Mouse (Mus musculus) liver, embryonic 12.5 days (tissue): Measurements from ENCODE around the gene Sp100. TPM values are rescaled to one million over a fixed set of nuclear protein-coding genes. Genes with fewer than 3 reads are reported as not detected.
"Not testable (repeated sequence)": the region's sequence is repeated elsewhere in the genome, so short reads cannot be mapped to it uniquely, and the experiment has no call there.

Experiments
- ATAC-seq: fragments of 200-750 bp; cut with Nextera tagmentation; 2 replicates; pipeline ENCODE4 v1.8.0; 2017; ENCODE audit warnings: moderate number of reproducible peaks, mild to moderate bottlenecking, moderate library complexity
- H3K27ac ChIP-seq: fragments of 300-500 bp; sonication (generic); 2 replicates; pipeline ENCODE4 v1.5.1; 2016; ENCODE audit warnings: mild to moderate bottlenecking
- H3K27me3 ChIP-seq: fragments of 300-500 bp; sonication (generic); replicated peaks from 2 replicates; pipeline ENCODE4 v1.6.1; 2016; ENCODE audit warnings: mild to moderate bottlenecking, moderate library complexity
- H3K36me3 ChIP-seq: fragments of 300-500 bp; sonication (generic); 2 replicates; pipeline ENCODE4 v1.6.1; 2016; ENCODE audit warnings: mild to moderate bottlenecking, moderate library complexity
- H3K4me1 ChIP-seq: fragments of 300-500 bp; sonication (generic); 2 replicates; pipeline ENCODE4 v1.6.1; 2016
- H3K4me2 ChIP-seq: fragments of 300-500 bp; sonication (generic); 2 replicates; pipeline ENCODE4 v1.6.1; 2016; ENCODE audit warnings: mild to moderate bottlenecking, moderate library complexity
- H3K4me3 ChIP-seq: fragments of 300-500 bp; sonication (generic); 2 replicates; pipeline ENCODE4 v1.5.1; 2016; ENCODE audit warnings: mild to moderate bottlenecking, moderate library complexity
- H3K9ac ChIP-seq: fragments of 300-500 bp; sonication (generic); 2 replicates; pipeline ENCODE4 v1.6.1; 2016; ENCODE audit warnings: mild to moderate bottlenecking, moderate library complexity
- H3K9me3 ChIP-seq: fragments of 300-500 bp; sonication (generic); replicated peaks from 2 replicates; pipeline ENCODE4 v1.6.1; 2016; ENCODE audit warnings: mild to moderate bottlenecking, moderate library complexity
- WGBS: fragments of 180-500 bp; shearing (Covaris S2); methylation state at CpG from one replicate; pipeline ENCODE4 v1.1.7; 2016; ENCODE audit not compliant: insufficient replicate concordance; 5-methylcytosine and 5-hydroxymethylcytosine counted together
- polyA plus RNA-seq: library from polyadenylated mRNA; unstranded; fragments of >200 nt; fragmentation: Nextera tagmentation; extraction: Ambion mirVana; gene quantifications from 2 replicates; pipeline ENCODE4 v1.2.1, GENCODE M21; 2016

The Sp100 gene
- polyA plus RNA-seq, 1 experiment from 2014 or later, result 1.6 TPM

GRCm38 (mm10) chr1:85651770-85652275 is 2.0 kb downstream of the Sp100 start:
- 71% methylated on average over 13 of the region's 13 CpGs for WGBS
- not testable (repeated sequence) for H3K4me2 ChIP-seq, H3K4me3 ChIP-seq, H3K27me3 ChIP-seq, H3K4me1 ChIP-seq, H3K36me3 ChIP-seq, H3K27ac ChIP-seq, ATAC-seq, H3K9ac ChIP-seq, H3K9me3 ChIP-seq

- 80% methylated on average over 2 of the region's 2 CpGs for WGBS
- not testable (repeated sequence) for H3K27me3 ChIP-seq
Measured at GRCm38 (mm10) chr1:85657211-85657610, 7.4 kb downstream of the Sp100 start.

GRCm38 (mm10) chr1:85664266-85664665 is 14.5 kb downstream of the Sp100 start:
- Histone ChIP-seq H3K27me3 (no peaks in the 10 kb centered on the region), H3K4me3 (no peak overlapping the region), H3K9me3 (no peaks in the 10 kb centered on the region), H3K27ac (no peak overlapping the region), H3K36me3 (no peaks in the 10 kb centered on the region), H3K4me1 (no peaks in the 10 kb centered on the region), H3K4me2 (no peak overlapping the region), H3K9ac (no peak overlapping the region)
- ATAC-seq, result no peak

More at GRCm38 (mm10) chr1:85657211-85657610, 7.4 kb downstream of the Sp100 start:
- not testable (repeated sequence) for H3K4me2 ChIP-seq, H3K4me3 ChIP-seq, H3K4me1 ChIP-seq, ATAC-seq, H3K36me3 ChIP-seq, H3K27ac ChIP-seq, H3K9ac ChIP-seq, H3K9me3 ChIP-seq

- Histone ChIP-seq H3K27ac (no peak overlapping the region), H3K9ac (no peak overlapping the region), H3K9me3 (no peaks in the 10 kb centered on the region), H3K4me2 (no peak overlapping the region), H3K27me3 (no peaks in the 10 kb centered on the region), H3K36me3 (no peaks in the 10 kb centered on the region), H3K4me1 (no peaks in the 10 kb centered on the region), H3K4me3 (no peak overlapping the region)
- 64% methylated on average over 4 of the region's 4 CpGs for WGBS
- no peak for ATAC-seq
Measured at GRCm38 (mm10) chr1:85680226-85680625, 30.4 kb downstream of the Sp100 start.

- Histone ChIP-seq H3K4me3 (no peak overlapping the region), H3K9ac (no peak overlapping the region), H3K36me3 (no peaks in the 10 kb centered on the region), H3K27me3 (no peaks in the 10 kb centered on the region), H3K27ac (no peak overlapping the region), H3K4me2 (no peak overlapping the region), H3K4me1 (0 out of 2 replicates have a peak, but pooled peaks cover 6% of the 10 kb centered on the region), H3K9me3 (no peaks in the 10 kb centered on the region)
- 52% methylated on average over 5 of the region's 5 CpGs for WGBS
- no peak for ATAC-seq
Measured at GRCm38 (mm10) chr1:85686666-85687065, 36.9 kb downstream of the Sp100 start.

GRCm38 (mm10) chr1:85687346-85687745 is 37.6 kb downstream of the Sp100 start:
- H3K4me2 ChIP-seq, result no peak overlapping the region
- WGBS, result 30% methylated on average over 5 of the region's 5 CpGs
- 0 out of 2 replicates have a peak, but pooled peaks have one; percentile 15 for ATAC-seq

GRCm38 (mm10) chr1:85690544-85690943 is 40.8 kb downstream of the Sp100 start:
- WGBS, result 47% methylated on average over 3 of the region's 3 CpGs
- Histone ChIP-seq H3K9me3 (no peaks in the 10 kb centered on the region), H3K4me2 (no peak overlapping the region), H3K27me3 (no peaks in the 10 kb centered on the region), H3K27ac (no peak overlapping the region), H3K4me3 (no peak overlapping the region), H3K36me3 (no peaks in the 10 kb centered on the region), H3K9ac (no peak overlapping the region), H3K4me1 (peaks cover 20% of the 10 kb centered on the region)
- ATAC-seq, result no peak

More at GRCm38 (mm10) chr1:85687346-85687745, 37.6 kb downstream of the Sp100 start:
- H3K36me3 ChIP-seq, result no peaks in the 10 kb centered on the region
- H3K4me3 ChIP-seq, result no peak overlapping the region
- H3K27ac ChIP-seq, result no peak overlapping the region
- H3K9ac ChIP-seq, result no peak overlapping the region
- 0 out of 2 replicates have a peak, but pooled peaks cover 6% of the 10 kb centered on the region for H3K4me1 ChIP-seq
- H3K27me3 ChIP-seq, result no peaks in the 10 kb centered on the region
- no peaks in the 10 kb centered on the region for H3K9me3 ChIP-seq

- WGBS, result 63% methylated on average over 1 of the region's 1 CpGs
- H3K4me2 ChIP-seq, result no peak overlapping the region
- no peaks in the 10 kb centered on the region for H3K27me3 ChIP-seq
- no peaks in the 10 kb centered on the region for H3K36me3 ChIP-seq
- no peak overlapping the region for H3K9ac ChIP-seq
- H3K4me1 ChIP-seq, result peaks cover 19% of the 10 kb centered on the region
- ATAC-seq, result no peak
- no peak overlapping the region for H3K27ac ChIP-seq
- H3K9me3 ChIP-seq, result no peaks in the 10 kb centered on the region
- no peak overlapping the region for H3K4me3 ChIP-seq
Measured at GRCm38 (mm10) chr1:85692281-85692680, 42.5 kb downstream of the Sp100 start.

GRCm38 (mm10) chr1:85693280-85693679 is 43.5 kb downstream of the Sp100 start:
- WGBS, result 21% methylated on average over 3 of the region's 3 CpGs
- Histone ChIP-seq H3K4me1 (peaks cover 19% of the 10 kb centered on the region), H3K36me3 (no peaks in the 10 kb centered on the region), H3K27ac (no peak overlapping the region; the same call in 1 of the 2 replicates), H3K4me2 (no peak overlapping the region), H3K27me3 (no peaks in the 10 kb centered on the region), H3K9me3 (no peaks in the 10 kb centered on the region), H3K4me3 (no peak overlapping the region), H3K9ac (no peak overlapping the region)
- peak; percentile 89 for ATAC-seq

- no peak overlapping the region for H3K4me3 ChIP-seq
- WGBS, result 73% methylated on average over 3 of the region's 3 CpGs
- no peaks in the 10 kb centered on the region for H3K27me3 ChIP-seq
- ATAC-seq, result no peak
- no peak overlapping the region for H3K4me2 ChIP-seq
- no peak overlapping the region for H3K9ac ChIP-seq
- H3K27ac ChIP-seq, result no peak overlapping the region
- H3K36me3 ChIP-seq, result no peaks in the 10 kb centered on the region
- no peaks in the 10 kb centered on the region for H3K9me3 ChIP-seq
- peaks cover 19% of the 10 kb centered on the region for H3K4me1 ChIP-seq
Measured at GRCm38 (mm10) chr1:85695646-85696045, 45.9 kb downstream of the Sp100 start.

GRCm38 (mm10) chr1:85697721-85698493 is 48.1 kb downstream of the Sp100 start:
- ATAC-seq, result no peak
- Histone ChIP-seq H3K4me2 (no peak overlapping the region), H3K9ac (no peak overlapping the region), H3K4me1 (peaks cover 16% of the 10 kb centered on the region), H3K36me3 (no peaks in the 10 kb centered on the region), H3K9me3 (no peaks in the 10 kb centered on the region), H3K4me3 (no peak overlapping the region), H3K27me3 (no peaks in the 10 kb centered on the region), H3K27ac (no peak overlapping the region)
- WGBS, result 38% methylated on average over 4 of the region's 4 CpGs

GRCm38 (mm10) chr1:85702531-85702930 is 52.7 kb downstream of the Sp100 start:
- no peak for ATAC-seq
- H3K9me3 ChIP-seq, result no peaks in the 10 kb centered on the region
- no peak overlapping the region for H3K4me2 ChIP-seq
- H3K27ac ChIP-seq, result no peak overlapping the region
- no peak overlapping the region for H3K4me3 ChIP-seq
- H3K9ac ChIP-seq, result no peak overlapping the region
- 80% methylated on average over 4 of the region's 4 CpGs for WGBS
- peaks cover 15% of the 10 kb centered on the region for H3K4me1 ChIP-seq
- H3K27me3 ChIP-seq, result no peaks in the 10 kb centered on the region
- no peaks in the 10 kb centered on the region for H3K36me3 ChIP-seq
